Mouse (Mus musculus): ENCODE measurements around the gene Nr1h5.

Gene Nr1h5

GRCm38 (mm10) chr3:102964033-102964432 lies at the start of gene Nr1h5:
TSS of gene Nr1h5 (minus strand) at chr3:102964133.
- no peak for DNase-seq (ENCODE audit: low read depth)

- no peak for DNase-seq (ENCODE audit: low read depth)
Observed at GRCm38 (mm10) chr3:103001595-103001994, 37.7 kb upstream of the Nr1h5 start.

DNA sequence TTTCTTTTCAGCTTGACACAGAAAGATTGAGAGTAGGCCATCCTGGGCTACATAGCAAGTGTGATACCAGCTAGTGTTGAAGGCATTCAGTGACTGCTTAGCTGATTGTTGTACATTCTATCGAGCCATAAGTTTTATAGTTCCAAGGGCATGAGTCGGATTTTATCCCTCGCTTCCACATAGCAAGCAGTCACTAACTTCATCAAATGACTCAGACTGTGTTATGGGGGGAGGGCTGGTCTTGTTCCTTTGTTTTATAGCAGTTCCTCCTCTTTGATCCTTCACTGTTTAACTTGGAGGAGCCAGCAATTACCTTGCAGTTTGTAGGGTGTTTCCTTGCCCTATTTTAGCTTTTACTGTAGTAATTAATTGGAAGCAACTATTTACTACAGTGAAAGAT lies 33.7 kb upstream of the Nr1h5 start:
- no peak for DNase-seq (ENCODE audit: low read depth)

DNA sequence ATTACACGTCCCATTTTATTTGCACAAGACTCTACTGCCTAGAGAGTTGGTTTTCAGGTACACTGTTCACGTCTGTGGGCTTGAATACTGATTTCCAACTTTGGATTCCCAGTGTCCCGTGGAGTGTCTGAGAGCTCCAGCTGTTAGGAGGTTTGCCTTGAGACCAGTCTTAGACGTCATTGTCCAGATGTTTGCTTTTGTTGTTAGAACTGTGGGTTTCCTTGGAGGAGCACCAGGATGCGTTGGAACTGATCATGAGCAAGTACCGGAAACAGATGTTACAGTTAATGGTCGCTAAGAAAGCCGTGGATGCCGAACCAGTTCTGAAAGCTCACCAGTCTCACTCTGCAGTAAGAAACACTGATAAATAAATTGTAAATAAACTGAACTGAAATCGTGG lies 33.1 kb upstream of the Nr1h5 start:
- DNase-seq (ENCODE audit: low read depth): no peak

DNA sequence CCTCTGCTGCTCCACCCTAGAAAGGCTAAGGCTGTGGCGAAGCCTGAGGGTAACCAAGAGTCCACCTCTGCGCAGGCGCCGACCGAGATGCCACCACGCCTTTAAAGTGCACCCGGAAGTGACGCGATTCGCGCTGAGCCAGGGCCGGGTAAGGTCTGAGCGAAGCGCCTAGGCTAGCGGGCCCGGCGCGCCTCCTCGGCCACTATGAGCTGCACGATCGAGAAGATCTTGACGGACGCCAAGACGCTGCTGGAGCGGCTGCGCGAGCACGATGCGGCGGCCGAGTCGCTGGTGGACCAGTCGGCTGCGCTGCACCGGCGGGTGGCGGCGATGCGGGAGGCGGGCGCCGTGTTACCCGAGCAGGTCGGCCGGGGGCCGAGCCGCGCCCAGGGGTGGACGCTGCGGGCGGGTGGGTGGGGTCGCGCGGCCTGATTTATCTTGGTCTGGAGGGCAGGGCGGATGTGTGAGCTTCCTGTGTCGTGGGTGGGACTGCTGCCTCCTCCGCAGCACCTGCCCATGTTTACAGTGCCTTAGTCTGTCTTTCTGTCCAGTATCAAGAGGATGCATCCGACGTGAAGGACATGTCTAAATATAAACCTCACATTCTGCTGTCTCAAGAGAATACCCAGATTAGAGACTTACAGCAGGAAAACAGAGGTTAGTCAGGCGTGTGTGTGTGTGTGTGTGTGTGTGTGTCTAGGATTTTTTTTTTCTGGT lies 31.8 kb upstream of the Nr1h5 start, which contains the start of gene Sike1:
Gene Sike1, plus strand, starts transcription at position 104 of the 717 bp plus-strand sequence.
- DNase-seq (ENCODE audit: low read depth): peak; percentile 89

DNA sequence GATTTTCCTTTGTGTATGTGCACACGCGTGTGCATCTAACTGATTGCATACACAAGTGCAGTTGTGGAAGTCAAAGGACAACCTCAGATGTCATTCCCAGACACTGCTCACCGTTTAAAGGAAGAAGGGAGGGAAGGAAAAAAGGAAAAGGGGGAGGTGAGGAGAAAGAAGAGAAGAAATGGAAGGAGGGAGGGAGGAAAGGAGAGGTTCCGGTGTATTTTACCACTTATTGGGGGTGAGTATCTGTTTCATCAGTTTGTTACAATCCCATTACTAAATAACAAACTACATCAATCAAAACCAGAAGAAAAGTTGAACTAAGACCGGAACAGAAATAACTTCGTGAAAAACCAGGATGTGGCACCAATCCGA lies 31.3 kb upstream of the Nr1h5 start:
- no peak for DNase-seq (ENCODE audit: low read depth)

DNA sequence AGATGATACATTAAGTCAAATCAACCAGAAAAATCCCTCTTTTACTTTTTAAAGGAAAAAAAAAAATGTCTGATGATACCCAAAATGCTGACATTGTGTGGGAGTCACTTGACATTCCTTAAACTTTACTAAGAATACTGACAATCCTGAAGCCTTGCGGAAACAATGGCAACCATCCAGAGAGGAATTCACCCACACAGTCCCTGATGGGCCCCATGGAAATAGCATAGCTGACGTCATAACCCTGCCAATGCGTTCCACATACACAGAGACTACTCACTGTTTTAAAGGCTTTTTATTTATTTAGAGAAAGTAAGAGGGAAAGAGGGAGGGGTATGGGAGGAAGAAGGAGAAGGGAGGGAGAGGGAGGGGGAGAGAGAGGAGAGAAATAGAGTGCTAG lies 29.0 kb upstream of the Nr1h5 start:
- no peak for DNase-seq (ENCODE audit: low read depth)

DNA sequence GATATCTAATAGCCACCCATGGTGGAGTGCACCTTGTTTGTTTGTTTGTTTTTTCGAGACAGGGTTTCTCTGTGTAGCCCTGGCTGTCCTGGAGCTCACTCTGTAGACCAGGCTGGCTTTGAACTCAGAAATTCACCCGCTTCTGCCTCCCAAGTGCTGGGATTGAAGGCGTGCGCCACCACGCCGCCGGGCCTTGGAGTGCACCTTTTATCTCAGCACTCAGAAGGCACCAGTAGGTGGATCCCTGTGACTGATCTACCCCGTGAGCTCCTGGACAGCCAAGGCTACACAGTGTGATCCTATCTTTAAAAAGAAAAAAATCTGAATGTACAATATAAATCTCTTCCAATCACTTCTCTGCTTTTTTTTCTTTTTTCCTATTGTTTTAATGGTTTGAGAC lies 27.1 kb upstream of the Nr1h5 start:
- no peak for DNase-seq (ENCODE audit: low read depth)

GRCm38 (mm10) chr3:102980349-102980736 lies 16.4 kb upstream of the Nr1h5 start:
- DNase-seq (ENCODE audit: low read depth): no peak

DNA sequence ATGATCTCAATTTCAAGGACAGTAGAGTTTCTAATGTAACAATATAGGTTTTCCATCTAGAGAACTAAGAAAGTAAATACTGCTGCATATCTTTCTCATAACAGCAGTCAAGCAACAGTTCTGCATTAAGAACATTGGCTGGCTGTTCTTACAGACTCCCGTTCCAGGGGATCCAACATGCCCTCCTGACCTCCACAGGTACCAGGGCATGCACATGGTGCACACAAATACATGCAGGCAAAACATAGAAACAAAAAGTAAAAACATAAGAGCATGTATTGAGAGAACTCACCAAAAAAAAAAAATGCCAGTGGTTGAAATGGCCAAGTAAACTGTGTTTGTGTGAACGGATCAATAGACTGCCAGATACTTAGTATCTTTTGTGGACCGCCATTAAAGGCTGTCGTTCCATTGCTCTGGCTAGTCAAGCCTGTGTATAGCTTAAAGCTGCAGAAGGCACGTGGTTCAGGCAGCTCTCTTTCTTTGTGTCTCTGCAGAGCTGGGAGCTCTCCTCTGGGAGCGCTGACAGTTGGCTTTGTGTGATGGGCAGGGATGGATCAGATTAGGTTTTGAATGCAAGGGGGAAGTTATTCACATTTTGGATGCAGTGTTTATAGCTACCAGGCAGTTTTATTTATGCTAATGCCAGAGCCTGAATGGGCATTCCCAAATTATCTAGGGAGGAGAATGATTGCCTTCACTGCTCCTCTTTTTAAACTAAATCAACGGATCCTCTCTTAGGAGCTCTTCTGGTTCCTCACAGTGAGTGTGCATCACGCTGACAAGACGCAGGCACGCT lies 15.8 kb upstream of the Nr1h5 start:
- no peak for DNase-seq (ENCODE audit: low read depth)

DNA sequence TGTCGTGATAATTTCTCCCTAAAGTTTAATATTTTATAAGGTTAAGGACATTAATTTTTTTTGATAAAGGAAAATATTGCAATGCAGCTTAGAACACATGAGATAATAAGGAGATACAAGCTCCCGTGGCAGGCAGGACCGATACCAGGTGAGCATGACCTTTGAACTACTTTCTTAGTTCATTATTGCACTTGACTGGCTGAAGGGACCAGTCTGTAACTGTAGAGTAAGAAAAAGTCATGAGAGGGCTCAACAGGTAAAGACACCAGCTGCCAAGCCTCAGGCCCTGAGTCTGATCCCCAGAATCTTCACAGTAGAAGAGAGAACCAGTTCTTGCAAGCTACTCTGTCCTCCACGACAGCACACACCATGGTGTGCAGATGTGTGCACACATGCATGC lies 13.0 kb upstream of the Nr1h5 start:
- no peak for DNase-seq (ENCODE audit: low read depth)

DNA sequence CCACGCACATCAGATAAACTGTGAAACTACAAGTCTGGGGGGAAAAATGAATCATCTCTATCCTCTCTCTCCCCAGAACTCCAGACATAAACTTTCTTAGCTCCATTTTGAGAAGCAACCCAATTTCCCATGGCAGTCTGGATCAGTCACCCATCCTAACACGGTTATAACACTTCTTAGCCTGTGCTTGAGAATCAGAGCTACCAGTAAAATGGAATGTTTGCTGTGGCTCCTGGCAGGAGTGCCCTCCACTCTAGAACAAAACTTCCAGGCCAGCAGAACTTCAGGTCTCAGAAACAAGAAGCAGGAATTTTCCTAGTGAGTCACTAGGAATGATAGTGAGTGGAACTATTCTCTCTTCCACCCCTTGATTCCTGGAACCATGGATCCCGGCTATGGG lies 6.6 kb upstream of the Nr1h5 start:
- DNase-seq (ENCODE audit: low read depth): no peak

DNA sequence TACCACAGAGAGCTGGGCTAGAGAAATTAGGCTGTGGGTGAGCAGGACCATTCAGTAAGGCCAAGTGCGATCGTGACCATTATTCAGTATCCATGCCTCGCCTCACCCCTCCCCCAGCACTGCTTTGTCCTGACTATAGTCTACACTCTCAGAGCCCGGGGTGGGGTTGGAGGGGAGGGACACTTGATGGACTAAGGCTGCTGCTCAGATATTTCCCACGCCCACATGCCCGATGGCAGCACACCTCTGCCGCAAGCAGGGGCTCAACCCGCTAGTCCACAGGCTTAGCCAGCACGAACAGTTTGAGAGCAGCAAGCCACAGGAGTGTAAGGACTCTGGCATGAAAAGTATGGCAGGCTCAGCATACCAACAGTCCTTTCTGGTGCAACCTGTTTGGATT lies 6.1 kb upstream of the Nr1h5 start:
- no peak for DNase-seq (ENCODE audit: low read depth)

DNA sequence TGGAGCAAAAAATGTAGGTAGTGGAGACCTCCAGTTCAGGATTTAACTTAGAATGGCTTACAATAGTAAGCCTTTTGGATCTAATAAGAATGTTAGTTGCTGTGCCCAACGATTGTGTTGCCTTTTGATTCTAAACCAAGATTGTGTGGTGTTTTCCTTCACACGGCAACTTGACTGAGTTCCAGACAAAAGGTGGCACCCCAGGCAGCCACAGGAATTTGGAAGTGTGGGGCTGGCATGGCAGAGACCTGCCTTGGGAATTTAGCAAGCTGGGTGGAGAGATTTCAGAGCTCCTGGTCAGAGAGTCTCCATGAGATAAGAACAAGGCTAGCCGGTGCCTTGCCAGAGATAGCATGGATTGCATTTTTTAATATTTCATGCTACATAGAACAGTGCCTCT lies 8.3 kb downstream of the Nr1h5 start:
- no peak for DNase-seq (ENCODE audit: low read depth)

DNA sequence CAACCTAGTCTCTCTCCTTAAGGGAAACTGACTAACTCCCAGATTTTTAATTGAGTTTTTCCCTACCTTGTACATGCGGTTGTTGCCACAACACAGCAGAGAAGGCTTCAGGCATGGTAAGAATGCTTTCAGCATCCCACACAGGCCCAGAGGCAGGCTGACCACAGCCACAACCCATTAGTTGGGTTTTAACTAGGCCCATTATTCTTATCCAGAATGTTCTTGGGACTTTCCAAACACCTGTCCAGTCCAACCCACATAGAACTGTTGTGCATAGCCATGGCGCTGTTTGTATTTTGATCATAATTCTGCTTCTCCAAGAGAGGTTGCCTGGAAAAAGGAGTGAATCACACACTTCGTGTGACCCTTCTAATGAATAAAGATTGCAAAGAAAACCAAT lies 8.8 kb downstream of the Nr1h5 start:
- DNase-seq (ENCODE audit: low read depth): no peak

GRCm38 (mm10) chr3:102954476-102954875 lies 9.5 kb downstream of the Nr1h5 start:
- no peak for DNase-seq (ENCODE audit: low read depth)

GRCm38 (mm10) chr3:102946861-102947260 lies 17.1 kb downstream of the Nr1h5 start:
- no peak for DNase-seq (ENCODE audit: low read depth)

- DNase-seq (ENCODE audit: low read depth): no peak
Observed at GRCm38 (mm10) chr3:102946312-102946711, 17.6 kb downstream of the Nr1h5 start.

GRCm38 (mm10) chr3:102938100-102938499 lies 25.8 kb downstream of the Nr1h5 start:
- no peak for DNase-seq (ENCODE audit: low read depth)

DNA sequence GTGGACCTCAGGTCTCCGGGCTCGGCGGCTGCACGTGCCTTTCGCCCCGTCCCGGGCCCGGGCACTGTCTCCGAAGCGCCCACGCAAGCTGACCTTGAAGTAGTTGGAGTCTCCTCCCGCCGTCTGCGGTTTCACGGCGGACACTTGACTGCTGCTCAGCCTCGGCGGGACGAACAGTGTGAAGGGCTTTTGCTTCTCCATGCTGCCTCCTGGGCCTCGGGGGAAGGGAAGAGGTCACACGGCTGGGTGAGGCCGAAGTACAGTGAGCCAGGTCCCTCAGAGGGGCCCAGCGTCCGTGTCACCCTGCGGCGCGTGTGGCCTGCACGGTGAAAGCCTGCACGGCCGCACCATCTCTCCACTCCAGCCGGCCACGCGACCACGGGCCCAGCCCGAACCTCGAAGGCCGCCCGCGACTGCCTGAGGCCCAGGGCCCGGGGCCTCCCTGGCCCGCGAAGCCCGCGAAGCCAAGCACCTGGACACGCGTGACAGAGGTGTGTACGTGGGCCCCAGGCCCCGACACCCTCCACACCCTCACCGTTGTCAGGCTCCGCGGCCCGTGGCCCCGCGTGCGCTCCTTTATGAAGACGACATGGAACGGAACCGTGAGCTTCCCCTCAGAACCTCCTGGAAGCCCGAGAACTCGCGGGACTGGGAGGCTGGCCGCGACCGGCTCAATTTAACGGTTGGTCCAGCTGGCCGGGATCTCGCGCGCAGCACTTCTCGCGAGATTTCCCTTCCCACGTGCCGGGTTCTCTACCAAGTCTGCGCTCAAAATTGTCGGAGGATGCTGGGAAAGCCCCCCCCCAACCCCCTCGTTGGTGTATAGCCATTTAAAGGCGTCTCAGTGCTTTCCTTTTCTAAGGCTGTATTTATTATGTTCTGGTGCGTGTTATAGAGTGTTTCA lies 28.2 kb downstream of the Nr1h5 start, which contains the start of gene Sycp1:
Gene Sycp1, minus strand, starts transcription at position 650 of the 904 bp plus-strand sequence.
- no peak for DNase-seq (ENCODE audit: low read depth)

DNA sequence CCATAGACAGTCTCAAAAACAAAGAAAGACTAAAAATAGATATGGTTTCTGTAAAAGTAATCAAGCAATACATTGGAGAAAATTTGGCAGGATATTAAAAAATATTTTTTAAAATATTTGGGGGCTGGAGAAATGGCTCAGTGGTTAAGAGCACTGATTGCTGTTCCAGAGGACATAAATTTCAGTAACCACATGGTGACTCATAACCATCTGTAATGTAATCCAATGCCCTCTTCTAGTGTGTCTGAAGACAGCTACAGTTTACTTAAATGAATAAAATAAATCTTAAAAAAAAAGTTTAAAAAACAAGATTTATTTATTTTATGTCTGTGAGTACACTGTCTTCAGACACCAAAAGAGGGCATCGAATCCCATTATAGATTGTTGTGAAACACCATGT lies 64.8 kb downstream of the Nr1h5 start:
- DNase-seq (ENCODE audit: low read depth): no peak

Data from c-Kit-positive CD71-negative TER-119-negative erythroid progenitor cells, embryonic 14.5 days (primary cell).